Mouse (Mus musculus): ENCODE data around the gene Klrb1b.

Gene Klrb1b

GRCm38 (mm10) chr6:128826132-128826531 lies at the start of gene Klrb1b, which contains the start of gene Gm44511:
Gene Klrb1b, minus strand, starts transcription at chr6:128826331.
Gene Gm44511, minus strand, starts transcription at chr6:128826315.
- DNase-seq (ENCODE audit: low read depth), result no peak

DNA sequence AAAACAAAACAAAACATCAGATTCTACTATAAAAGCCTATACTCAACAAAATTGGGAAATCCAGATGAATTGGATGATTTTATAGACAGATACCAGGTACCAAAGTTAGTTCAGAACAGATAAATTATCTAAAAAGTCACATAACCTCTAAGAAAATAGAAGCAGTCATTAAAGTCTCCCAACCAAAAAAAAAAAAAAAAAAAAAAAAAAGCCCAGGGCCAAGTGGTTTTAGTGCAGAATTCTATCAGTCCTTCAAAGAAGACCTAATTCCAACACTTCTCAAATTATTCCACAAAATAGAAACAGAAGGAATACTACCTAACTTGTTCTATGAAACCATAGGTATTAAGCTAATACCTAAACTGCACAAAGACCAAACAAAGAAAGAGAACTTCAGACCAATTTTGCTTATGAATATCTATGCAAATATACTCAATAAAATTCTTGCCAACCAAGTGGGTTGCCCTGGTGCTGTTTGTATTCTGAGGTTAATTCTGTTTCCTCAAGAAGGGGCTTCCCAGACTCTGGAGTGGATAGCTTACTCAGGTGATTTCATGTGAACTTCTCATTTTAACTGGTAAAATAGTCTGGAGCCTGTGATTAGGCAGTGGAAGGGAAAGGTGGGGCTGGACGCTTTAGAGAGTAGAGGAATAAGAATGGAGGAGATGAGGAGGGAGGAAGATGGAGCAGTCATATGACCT lies 45.9 kb upstream of the Klrb1b start:
- no peak for DNase-seq (ENCODE audit: low read depth)

DNA sequence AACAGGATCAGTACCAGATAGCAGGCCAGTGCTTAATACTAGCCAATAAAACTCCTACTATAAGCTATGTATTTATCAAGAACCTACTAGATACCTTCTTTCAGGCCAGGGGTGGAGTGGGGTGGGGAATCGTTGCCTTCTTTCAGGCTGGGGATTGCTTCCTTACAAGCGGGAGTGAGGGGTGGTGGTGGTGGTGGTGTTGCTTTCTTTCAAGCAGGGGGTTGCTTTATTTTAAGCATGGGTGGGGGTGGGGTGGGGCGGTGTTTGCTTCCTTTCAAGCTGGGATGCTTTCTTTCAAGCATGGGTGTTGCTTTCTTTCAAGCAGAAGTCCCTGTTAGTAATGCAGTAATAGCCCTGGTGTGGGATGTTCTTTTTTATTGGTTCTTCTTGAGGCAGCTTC lies 42.7 kb upstream of the Klrb1b start:
- no peak for DNase-seq (ENCODE audit: low read depth)

- no peak for DNase-seq (ENCODE audit: low read depth)
These were observed 31.8 kb upstream of the Klrb1b start for GRCm38 (mm10) chr6:128857976-128858375.

DNA sequence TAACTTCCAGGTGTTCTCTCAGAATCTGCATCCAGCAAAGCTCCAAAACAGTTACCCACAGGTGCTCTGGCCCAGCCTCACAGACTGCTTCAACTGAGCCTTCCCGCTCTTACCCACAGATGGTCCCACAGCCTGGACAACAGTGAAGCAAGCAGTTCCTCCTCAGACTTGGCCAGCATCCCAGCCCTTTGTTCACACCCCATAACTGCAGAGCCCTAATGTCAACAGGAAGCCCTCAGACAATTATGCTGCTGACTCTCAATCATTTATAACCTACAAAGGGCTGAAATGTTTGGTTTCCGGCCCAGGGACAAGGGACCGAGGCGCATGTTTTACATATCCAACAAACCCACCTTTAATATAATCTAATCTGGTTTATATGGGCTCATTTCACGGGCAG lies 30.1 kb upstream of the Klrb1b start:
- DNase-seq (ENCODE audit: low read depth), result peak; percentile 33

DNA sequence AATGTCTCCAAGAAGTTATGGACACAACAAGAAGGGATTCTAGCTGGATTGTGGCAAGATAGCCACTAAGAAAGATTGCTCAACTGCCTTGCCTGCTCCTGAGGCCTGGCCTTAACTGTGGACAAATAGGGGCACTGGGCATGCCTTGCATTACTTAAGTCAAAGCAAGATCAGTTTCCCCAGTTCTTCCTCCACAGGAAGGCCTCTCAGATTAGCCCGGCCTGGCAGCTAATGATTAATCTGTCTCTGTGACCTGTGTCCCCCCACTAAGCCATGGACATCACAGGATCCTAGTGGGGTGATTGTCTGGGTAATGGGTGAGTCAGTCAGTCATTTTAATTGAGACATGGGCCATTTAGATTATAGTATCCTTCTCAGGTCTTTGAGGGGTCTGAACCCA lies 29.3 kb upstream of the Klrb1b start:
- no peak for DNase-seq (ENCODE audit: low read depth)

DNA sequence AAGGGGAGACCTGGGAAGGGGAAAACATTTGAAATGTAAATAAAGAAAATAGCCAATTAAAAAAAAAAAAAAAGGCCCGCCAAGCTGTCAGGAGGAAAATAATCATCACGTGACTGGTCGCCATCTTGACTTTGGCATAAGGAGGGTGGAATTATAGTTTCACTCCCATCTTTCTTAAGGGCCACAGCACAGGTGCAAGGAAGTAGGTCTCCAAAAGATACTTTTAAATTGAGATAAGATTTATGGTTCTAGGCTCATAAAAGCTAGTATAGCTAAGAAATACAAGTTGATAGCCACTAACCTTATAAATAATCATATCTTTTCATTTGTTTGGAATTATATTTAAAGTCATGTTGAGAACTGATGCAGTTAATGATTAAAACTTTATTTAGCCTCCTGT lies 28.8 kb upstream of the Klrb1b start:
- DNase-seq (ENCODE audit: low read depth), result no peak

DNA sequence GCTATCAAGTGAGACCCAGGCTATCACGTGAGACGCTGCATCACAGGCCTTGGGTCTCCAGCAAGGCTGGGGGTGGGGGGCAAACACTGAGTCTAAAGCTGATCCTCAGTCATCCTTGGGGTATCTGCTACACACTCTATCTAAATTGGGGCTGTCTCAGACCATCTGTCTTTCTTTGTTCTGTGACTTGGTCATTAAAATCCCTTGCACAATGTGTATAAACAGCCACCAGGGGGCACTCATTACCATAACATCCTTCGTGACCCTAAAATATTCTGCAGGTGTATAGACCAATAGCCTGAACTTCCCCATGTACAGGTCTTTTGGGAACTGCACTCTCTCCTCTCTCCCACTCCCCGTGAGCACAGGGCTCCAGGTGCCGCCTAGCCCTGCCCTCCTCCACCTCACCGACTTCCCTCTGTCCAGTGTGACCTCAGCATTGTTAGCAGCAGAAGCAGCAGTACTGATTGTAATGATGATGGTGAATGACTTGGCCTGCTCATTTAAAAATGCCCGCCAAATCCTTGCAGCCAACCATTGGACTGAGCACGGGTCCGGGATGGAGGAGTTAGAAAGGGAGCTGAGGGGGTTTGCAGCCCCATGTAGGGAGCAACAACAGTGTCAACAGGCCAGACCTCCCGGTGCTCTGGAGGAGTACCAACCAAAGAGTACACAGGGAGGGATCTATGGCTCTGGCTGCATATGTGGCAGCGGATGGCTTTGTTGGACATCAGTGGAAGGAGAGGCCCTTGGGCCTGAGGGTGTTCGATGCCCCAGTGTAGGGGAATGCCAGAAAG lies 28.1 kb upstream of the Klrb1b start:
- DNase-seq (ENCODE audit: low read depth), result peak; percentile 88

DNA sequence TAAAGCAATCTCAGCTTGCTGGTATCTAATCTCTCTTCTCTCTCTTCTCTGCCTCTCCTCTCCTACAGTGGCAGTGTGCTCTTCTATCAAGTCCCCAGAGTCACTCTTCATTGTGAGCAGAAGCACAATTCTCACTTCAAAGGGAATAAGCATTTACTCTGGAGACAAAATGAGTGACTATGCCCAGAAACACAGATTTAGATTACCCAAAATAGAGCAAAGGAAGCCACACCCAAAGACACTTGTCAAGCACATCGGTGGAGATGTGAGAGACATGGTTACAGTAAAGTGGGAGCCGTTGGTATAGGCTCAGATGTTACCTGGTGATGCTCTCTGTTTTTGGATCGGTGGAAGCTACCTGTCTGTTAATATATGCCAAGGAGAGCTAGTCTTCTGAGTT lies 26.6 kb upstream of the Klrb1b start:
- peak; percentile 61 for DNase-seq (ENCODE audit: low read depth)

DNA sequence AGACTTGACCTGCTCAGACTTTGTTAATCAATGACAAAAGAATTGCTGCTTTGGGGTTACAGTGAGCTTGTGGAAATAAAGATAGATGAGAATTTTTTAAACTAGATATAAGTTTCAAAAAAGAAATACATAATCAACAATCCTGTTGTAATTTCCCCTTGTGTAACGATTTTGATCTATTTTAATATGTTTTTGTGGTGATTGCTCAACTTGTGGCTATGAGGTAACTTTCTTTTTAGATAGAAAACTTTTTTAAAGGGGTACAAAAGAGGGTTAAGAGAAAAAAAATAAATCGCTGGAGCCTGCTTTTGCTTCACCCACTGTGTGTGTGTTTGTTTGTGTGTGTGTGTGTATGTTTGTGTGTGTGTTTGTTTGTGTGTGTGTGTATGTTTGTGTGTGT lies 25.0 kb upstream of the Klrb1b start:
- DNase-seq (ENCODE audit: low read depth), result no peak

DNA sequence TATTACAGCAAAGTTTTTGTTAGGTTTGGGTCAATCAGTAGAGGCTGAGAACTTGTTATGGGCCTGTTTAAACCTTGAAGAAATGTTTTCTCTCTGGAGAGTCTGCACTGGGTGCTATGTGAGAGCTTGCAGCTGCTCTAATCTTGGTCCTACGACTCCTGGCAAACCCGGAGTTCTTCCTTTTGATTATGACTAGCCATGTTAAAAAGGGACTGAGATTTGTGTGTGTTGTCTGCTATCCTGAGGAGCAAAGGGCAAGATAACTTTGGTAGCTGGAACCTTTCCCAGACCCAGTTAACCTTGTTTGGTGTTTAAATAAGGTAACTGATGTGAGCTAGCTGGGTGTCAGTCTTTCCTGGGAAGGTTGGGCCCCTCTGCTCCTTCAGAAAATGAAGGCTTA lies 24.5 kb upstream of the Klrb1b start:
- DNase-seq (ENCODE audit: low read depth), result no peak

GRCm38 (mm10) chr6:128849902-128850301 lies 23.8 kb upstream of the Klrb1b start:
- DNase-seq (ENCODE audit: low read depth), result peak; percentile 81

GRCm38 (mm10) chr6:128847401-128847800 lies 21.3 kb upstream of the Klrb1b start:
- no peak for DNase-seq (ENCODE audit: low read depth)

DNA sequence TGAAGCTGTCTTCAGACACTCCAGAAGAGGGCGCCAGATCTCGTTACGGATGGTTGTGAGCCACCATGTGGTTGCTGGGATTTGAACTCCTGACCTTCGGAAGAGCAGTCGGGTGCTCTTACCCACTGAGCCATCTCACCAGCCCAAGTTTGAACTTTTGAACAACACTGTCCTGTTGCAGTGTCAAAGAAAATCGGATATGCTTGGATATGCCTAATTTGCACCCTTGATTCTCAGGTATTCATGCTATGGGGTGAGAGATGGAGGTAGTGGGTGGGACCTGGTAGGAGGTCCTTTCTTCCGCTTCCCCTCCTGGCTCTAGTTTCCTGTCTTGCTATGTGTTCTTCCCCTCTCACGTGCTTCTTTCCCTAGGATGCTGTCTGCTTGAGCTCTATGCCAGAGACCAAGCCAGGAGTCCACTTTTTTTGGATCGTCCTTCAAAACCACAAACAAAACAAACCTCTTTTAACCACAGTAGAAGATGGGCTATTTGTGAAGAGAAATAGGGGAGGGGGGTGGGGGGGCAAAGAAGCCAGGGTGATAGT lies 19.9 kb upstream of the Klrb1b start:
- peak; percentile 48 for DNase-seq (ENCODE audit: low read depth)

DNA sequence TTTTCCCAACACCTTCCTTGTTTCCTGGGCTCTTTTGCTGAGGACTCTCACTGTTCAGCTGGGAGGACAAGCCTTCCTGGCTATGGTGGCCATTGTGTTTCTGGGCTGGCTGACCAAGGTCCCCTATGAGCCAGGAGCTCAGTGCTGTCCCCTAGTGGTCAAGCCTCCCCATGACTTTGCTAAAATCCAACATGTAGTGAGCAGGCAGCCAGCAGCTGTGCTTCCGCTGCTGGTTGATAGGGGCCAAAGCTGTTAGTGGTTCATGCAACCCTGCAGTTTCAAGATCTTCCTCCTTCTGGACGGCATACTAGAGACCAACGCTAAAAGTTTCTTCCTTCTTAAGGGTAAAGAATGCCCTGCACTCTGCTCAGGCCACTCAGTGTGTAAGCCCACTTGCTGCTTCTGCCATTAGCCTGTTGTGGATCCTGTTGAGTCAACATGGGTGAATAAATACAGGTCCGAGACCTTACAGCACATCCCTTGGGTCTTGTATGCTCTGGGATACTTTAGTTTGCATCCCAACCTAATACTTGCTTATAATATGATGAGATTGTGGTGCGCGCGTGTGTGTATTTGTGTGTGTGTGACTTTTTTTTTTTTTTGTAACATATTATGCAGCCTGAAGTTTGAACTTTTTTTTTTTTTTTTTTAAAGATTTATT lies 19.3 kb upstream of the Klrb1b start:
- peak; percentile 89 for DNase-seq (ENCODE audit: low read depth)

DNA sequence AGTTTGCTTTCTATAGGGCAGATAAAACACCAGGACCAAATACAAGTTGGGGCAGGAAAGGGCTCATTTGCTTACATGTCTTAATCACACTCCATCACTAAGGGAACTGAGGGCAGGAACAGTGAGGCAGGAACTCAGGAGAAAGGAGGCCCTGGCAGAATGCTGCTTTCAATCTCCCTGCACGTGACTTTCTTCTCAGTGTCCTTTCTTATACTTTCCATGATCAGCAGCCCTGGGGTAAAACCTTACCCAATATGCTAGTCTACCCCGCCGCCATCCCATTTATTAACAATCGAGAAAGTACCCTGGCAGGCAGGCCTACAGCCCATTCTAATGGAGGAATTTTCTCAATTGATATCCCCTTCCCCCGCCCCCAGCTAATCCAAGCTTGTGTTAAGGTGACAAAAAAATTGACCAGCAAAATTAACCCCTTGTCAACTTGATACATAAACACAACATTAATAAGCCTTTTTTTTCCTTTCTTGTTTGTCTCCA lies 18.5 kb upstream of the Klrb1b start:
- DNase-seq (ENCODE audit: low read depth), result peak; percentile 26

- DNase-seq (ENCODE audit: low read depth), result peak; percentile 39
These were observed 18.0 kb upstream of the Klrb1b start for GRCm38 (mm10) chr6:128844131-128844530.

GRCm38 (mm10) chr6:128843479-128843992 lies 17.4 kb upstream of the Klrb1b start:
- peak; percentile 78 for DNase-seq (ENCODE audit: low read depth)

DNA sequence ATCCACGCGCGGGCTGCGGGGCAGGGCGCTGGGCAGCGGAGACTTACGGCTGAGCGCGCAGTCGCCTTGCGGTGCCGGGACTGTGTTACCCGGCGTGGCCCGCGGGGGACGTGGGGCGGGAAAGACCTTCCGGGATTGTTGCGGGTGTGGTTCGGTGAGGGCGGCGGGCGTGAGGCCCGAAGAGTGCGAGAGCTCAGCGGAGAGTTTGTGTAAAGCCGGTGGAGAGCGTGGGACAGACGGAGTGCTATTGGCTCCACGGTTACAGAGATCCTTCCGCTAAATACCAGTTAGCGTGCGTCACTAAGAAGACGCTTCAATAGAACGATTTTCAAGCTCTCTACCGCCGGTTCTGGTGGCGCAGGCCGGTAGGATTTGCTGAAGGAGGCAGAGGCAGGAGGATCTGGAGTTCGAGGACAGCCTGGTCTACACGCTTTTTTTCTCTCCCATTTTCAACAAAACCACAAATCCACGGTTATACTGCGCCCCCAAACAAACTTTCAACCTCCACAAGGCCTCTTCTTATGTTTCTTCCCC lies 16.9 kb upstream of the Klrb1b start:
- DNase-seq (ENCODE audit: low read depth), result peak; percentile 100

DNA sequence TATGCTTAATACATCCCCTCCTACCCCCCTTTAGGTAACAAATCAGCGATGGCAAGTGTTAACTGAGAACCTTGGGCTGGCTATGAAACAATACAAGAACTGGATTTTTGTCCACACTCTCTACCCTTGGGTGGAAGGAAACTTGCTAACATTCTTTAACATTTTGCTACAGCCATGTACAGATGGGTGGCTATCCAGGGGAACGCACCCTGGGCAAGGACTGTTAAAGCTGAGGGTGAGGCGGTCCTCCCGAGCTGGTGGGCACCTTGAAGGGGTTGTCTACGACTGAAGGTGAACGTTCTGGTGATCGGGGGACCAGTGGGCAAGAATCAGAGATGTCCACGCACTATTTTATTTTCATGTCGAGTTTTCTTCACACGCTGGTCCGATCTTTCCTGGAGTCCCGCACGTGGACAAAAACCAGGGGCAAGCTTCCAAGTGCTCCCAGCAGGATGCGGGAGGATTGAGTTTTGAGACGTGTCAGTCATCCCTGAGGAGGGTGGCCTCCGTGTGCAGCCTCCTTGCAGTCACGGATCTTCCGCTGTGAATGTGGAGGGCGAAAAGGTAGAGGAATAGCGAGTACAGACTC lies 16.3 kb upstream of the Klrb1b start:
- no peak for DNase-seq (ENCODE audit: low read depth)

GRCm38 (mm10) chr6:128841327-128842089 lies 15.4 kb upstream of the Klrb1b start:
- DNase-seq (ENCODE audit: low read depth), result peak; percentile 43

All from naive thymus-derived CD4-positive, alpha-beta T cell, adult 2 months (primary cell).